ENCODE assay signal across 14 mouse cellular contexts in the genomic region with DNA sequence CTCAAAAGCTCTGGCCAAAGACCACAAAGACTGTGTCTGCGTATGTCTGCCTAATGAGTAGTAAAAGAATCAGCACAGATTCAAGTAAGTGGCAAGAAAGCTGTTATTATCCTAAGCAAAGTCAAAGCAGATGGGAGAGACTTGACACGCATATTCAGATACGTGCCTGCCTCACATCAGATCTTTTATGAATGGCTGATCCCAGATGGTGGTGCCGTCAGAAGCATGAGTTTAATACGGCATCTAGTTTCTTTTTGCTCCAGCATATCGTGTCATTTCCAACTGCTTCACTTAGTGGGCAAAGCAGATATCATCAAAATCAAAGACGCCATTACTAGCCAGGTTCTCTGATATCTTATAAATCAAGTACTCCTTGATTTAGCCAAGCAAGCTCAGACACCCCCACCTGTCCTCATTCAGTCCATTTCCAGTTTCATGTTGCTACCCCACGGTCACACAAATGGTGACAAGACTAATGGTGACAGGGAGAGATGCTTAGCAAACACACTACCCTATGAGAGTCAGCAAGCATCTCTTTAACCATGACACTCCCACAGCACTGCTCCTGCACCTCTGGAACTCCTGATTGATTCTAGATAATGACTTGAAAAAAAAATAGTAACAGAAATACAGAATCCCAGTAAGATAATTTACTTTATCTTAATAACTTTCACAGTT.
DNase-seq lines count a peak whose midpoint lies in the region; ATAC-seq and TF ChIP-seq lines count a peak whose summit lies in the region.
"Had no signal": no experiment of that assay in that cellular context is flagged by ENCODE, and none has a peak within 500 bp of the region (broad histone marks: within the 10 kb centered on the region; RNA-seq: fewer than 3 reads in every experiment).

No protein-coding gene starts in this region.

- H3K27ac ChIP-seq in forebrain, embryonic 14.5 days (ENCODE audit: low read depth, low read length), result peak overlapping the region; percentile 79
- no peak overlapping the region for H3K27ac ChIP-seq in layer of hippocampus, adult 2 months
- peak overlapping the region; percentile 37; the same call in 1 of the 2 replicates for H3K27ac ChIP-seq in neural tube, embryonic 15.5 days (replicated peaks)

- H3K4me3 ChIP-seq in forebrain, embryonic 14.5 days (ENCODE audit: low read depth, low read length), result no peak overlapping the region
- no peak overlapping the region for H3K4me3 ChIP-seq in layer of hippocampus, adult 2 months
- H3K4me3 ChIP-seq in neural tube, embryonic 15.5 days (replicated peaks), result no peak overlapping the region

- no peaks in the 10 kb centered on the region for H3K27me3 ChIP-seq in forebrain, embryonic 14.5 days (replicated peaks; ENCODE audit: control insufficient read depth, insufficient read depth, low read length)
- H3K27me3 ChIP-seq in neural tube, embryonic 15.5 days (replicated peaks), result no peaks in the 10 kb centered on the region

- 39% methylated on average over 8 of the region's 8 CpGs for whole genome bisulfite sequencing in forebrain, embryonic 14.5 days
- WGBS in neural tube, embryonic 15.5 days, result 39% methylated on average over 8 of the region's 8 CpGs

- no peaks in the 10 kb centered on the region for H3K36me3 ChIP-seq in forebrain, embryonic 14.5 days (ENCODE audit: control insufficient read depth, insufficient read depth, low read length)
- peaks cover 2% of the 10 kb centered on the region; the same call in 1 of the 2 replicates for H3K36me3 ChIP-seq in neural tube, embryonic 15.5 days

- peaks cover 12% of the 10 kb centered on the region; the same call in 1 of the 2 replicates for H3K4me1 ChIP-seq in forebrain, embryonic 14.5 days (ENCODE audit: control insufficient read depth, insufficient read depth, low read length)
- H3K4me1 ChIP-seq in neural tube, embryonic 15.5 days, result peaks cover 26% of the 10 kb centered on the region

- no peaks in the 10 kb centered on the region for H3K9me3 ChIP-seq in forebrain, embryonic 14.5 days (replicated peaks; ENCODE audit: control insufficient read depth, low read length)
- H3K9me3 ChIP-seq in neural tube, embryonic 15.5 days (replicated peaks), result no peaks in the 10 kb centered on the region

- ATAC-seq in forebrain, embryonic 14.5 days, result peak; percentile 84
- peak; percentile 53; the same call in 1 of the 2 replicates for ATAC-seq in neural tube, embryonic 15.5 days (ENCODE audit: low FRiP score)

- no peak for TF ChIP-seq CTCF in layer of hippocampus, adult 2 months (conservative IDR thresholded peaks at IDR 0.05)

- DNase-seq in layer of hippocampus, adult 11-12 months (ENCODE audit: low spot score), result peak; percentile 32
- no peak for DNase-seq in layer of hippocampus, postnatal 25 days (ENCODE audit: extremely low spot score in 1 of 2, low spot score in 1 of 2)
- DNase-seq in forebrain, embryonic 14.5 days (ENCODE audit: low spot score), result peak; percentile 91
- DNase-seq in layer of hippocampus, adult 2 months (ENCODE audit: low spot score in 2 of 2), result peak; percentile 18 to 67
- no peak for DNase-seq in spleen, adult 18-20 months
- no peak for DNase-seq in kidney, postnatal 36 days
- DNase-seq: adrenal gland, postnatal 10 days; cerebellum, adult 11 months; heart, adult 11 months; heart, postnatal 10 days; kidney, adult 2 months; kidney, postnatal 4 days had no signal

- no peak overlapping the region for H3K9ac ChIP-seq in forebrain, embryonic 14.5 days (ENCODE audit: low read length)
- no peak overlapping the region for H3K9ac ChIP-seq in neural tube, embryonic 15.5 days (replicated peaks)

- H3K4me2 ChIP-seq in forebrain, embryonic 14.5 days (ENCODE audit: low read length), result no peak overlapping the region
- H3K4me2 ChIP-seq in neural tube, embryonic 15.5 days, result no peak overlapping the region
- H3K4me2 ChIP-seq: liver, embryonic 11.5 days had no signal

Comparison
In these comparisons a context has a peak if more than half of its experiments do, and no peak if none do; other contexts are left out.
1. DNase-seq: peak in layer of hippocampus, adult 11-12 months (single experiment), forebrain, embryonic 14.5 days (single experiment) and layer of hippocampus, adult 2 months (2 of 2); none in layer of hippocampus, postnatal 25 days (0 of 2), spleen, adult 18-20 months (0 of 2) and kidney, postnatal 36 days (0 of 2).